Mouse (Mus musculus) gastrocnemius, postnatal 36 days (tissue): Measurements from ENCODE around the gene Cap2. TPM values are rescaled to one million over a fixed set of nuclear protein-coding genes. Genes with fewer than 3 reads are reported as not detected.

Experiments used
- DNase-seq, 2 experiments: peaks; one replicate each; pipeline ENCODE4 v3.0.0; 2022
- intact Hi-C: fragments of 180-260 bp; cut with DNase I; formaldehyde crosslinking; loops from one replicate; pipeline ENCODE4 v1.15.1; 2025
- total RNA-seq, 2 experiments: library from RNA; stranded (reverse); gene quantifications; 2 replicates each; pipeline ENCODE4 v1.2.3; 2021

Cap2 gene
- total RNA-seq, 2 experiments from 2014 or later = 249 to 277 TPM

GRCm38 (mm10) chr13:46548132-46548531 is 46.5 kb downstream of the Cap2 start:
- intact Hi-C loops = no loop called here
- DNase-seq = no peak

- DNase-seq = no peak
- intact Hi-C loops = no loop called here
These were observed 47.0 kb downstream of the Cap2 start for GRCm38 (mm10) chr13:46548600-46549179.

DNA sequence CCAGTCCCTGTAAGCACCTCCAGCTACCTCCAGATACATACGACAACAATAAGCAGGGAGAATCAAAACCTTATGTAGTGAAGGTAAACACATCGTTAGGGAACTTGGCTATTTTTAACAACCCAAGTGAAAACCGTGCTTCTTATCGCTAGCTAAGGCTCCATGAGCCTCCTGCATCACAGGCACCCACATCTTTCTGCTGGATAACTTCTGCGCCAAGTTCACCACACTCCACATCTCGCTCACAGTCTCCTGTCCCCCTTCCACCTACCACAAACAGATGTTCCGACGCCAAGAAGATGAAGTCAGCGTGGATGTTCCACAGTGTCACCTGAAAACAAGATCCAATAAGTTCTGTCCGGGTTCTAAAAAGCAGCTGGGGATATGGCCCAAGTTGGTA is 49.0 kb downstream of the Cap2 start:
- no peak for DNase-seq
- intact Hi-C loops = no loop called here

GRCm38 (mm10) chr13:46554736-46555135 is 53.1 kb downstream of the Cap2 start:
- no peak for DNase-seq
- intact Hi-C loops = no loop called here

GRCm38 (mm10) chr13:46565913-46566312 is 64.3 kb downstream of the Cap2 start:
- DNase-seq = no peak
- intact Hi-C loops = no loop called here

- no peak for DNase-seq
These were observed 67.8 kb downstream of the Cap2 start for GRCm38 (mm10) chr13:46569469-46569868.

DNA sequence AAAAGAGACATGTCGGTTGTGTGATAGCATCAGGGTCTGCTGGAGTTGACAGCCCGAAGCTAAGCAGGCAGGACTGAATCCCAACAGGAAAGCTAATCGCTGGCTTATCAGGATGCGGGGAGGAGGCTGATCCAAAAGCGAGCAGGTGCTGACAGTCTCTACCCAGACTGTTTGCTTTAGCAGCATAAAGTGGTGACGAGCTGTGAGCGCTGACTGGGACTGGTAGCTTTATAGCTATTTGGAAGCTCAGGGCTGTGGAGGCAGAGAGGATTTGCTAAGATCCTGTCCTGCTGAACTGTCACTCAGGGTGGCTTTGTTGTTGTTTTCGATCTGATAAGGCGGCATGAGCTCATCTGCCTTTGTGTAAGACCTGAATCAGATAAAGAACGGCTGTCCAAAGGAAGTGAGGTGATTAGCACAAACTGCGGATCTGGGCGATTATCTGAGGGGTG is 69.5 kb downstream of the Cap2 start:
- intact Hi-C loops = loop anchor here (5.0 kb wide), 1 partner anchor 39 kb away; no protein-coding TSS in a partner anchor
- DNase-seq = no peak

More at GRCm38 (mm10) chr13:46569469-46569868, 67.8 kb downstream of the Cap2 start:
- intact Hi-C loops = no loop called here

DNA sequence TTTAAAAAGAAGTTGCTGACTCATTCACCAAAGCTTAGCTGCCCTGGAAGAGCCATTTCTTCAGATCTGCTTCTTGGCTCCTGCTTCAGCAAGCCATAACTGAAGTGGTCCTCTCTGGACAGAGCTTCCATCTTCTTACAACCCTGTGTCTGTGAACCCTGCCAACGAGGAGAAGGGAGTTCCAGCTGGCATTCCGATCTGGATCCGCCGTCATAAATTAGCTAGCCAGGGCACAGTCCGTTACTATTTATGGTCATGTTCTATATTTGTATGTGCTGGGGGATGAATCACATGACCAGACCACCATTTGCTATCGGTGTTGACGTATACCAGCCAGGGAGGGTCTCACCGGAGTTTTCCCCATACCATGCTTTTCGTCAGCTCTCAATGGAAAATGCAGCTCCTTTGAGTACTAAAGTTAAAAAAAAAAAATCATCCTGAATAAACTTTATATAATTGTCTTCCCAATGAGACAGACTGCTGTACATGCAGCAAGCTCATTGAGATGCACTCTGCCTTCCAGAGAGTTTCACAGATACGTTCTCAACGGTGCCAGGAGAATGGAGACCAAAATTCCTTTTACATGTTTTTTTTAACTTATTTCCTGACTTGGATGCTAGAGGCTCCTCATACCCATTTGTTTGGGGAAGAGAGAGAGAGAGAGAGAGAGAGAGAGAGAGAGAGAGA is 70.5 kb downstream of the Cap2 start:
- intact Hi-C loops = loop anchor here (5.0 kb wide), 1 partner anchor 40 kb away; no protein-coding TSS in a partner anchor
- DNase-seq = peak; percentile 57 to 68

DNA sequence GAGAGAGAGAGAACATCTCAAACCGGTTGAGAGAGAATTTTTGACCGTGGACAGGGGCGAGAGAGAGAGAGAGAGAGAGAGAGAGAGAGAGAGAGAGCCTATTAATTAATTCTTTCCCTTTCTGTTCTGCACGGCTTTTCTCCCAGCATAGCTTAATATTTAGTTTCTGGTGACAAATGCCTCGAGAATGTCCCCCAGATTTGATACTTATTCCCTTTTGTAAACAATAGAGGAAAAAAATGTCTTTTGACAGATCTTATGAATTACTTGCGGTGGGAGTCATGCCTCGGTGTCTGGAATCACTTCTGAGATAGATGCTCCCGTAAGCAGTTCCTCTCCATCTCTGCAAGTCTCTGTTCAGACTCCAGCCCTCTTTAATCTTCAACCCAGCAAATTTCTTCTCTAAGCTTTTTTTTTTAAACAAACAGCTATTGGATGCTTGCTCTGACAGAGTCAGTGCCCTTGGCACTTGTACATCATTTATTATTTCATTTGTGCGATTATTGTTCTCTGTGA is 71.1 kb downstream of the Cap2 start:
- DNase-seq = no peak
- intact Hi-C loops = loop anchor here (5.0 kb wide), 1 partner anchor 40 kb away; no protein-coding TSS in a partner anchor

- DNase-seq = no peak
- intact Hi-C loops = loop anchor here (5.0 kb wide), 1 partner anchor 42 kb away; no protein-coding TSS in a partner anchor
These were observed 72.6 kb downstream of the Cap2 start for GRCm38 (mm10) chr13:46574201-46574600.

DNA sequence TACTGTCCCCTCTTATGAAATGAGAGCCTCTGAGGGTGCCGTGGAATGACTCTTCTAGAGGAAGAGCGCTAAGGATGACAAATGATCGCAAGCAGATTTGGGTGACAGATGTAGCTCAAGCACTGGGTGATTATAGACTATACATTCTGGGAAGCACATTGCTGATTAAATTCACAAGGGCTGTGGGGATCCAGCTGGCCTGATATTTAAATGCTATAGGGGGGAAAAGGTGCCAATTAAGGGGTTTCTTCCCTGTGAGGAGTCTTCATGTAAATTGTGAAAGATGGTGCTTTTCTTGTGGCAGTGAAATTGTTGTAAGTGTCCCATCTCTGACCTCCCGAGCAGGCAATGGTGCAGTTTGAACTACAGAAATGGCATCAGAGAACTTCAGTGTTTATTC is 73.1 kb downstream of the Cap2 start:
- intact Hi-C loops = loop anchor here (5.0 kb wide), 1 partner anchor 42 kb away; no protein-coding TSS in a partner anchor

DNA sequence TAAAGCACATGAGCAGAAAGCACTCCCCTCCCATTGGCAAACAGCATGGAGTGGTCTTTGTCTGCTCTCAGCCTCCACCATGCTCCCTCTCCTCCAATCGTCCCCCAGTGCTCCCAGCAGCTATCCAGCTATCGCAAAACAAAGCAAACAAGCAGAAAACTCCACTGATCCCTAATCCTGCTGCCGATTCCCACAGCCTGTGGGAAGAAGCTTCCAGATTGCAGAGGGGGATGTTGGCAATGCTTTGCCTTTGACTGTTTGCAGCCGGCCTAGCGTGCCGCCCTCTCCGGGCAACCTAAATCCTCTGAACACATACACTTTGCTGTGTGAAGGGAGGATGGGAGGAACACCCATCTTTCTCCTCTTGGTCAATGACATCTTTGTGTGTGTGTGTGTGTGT is 83.2 kb downstream of the Cap2 start:
- DNase-seq = no peak
- intact Hi-C loops = no loop called here

More for the DNA sequence above, 73.1 kb downstream of the Cap2 start:
- DNase-seq = no peak

DNA sequence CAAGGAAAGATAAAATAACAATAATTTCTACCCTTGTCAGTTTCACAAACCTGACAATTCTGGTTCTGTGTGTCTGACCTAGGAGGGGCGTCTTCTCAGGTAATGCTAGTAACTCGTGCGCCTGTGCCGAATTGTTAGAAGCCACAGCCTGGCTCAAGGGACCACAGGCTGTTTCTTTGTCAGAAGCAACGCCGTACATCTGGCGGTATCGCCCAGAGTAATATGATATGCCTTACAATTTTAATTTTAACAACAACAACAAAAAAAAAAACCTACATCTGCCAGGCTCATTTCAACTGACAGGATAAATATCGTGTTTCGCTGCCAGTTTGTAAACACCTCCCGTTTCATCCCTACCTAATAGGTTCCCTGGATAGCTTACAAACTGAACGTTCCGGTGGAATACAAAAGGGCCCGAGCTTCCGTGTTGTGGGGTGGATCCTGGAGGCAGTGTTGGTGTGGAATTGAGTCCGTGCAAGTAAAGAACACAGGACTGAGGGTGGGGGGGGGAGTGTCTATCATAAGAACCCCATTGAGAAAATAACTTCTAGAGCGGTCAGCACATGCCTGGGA is 86.2 kb downstream of the Cap2 start:
- DNase-seq = no peak
- intact Hi-C loops = no loop called here

DNA sequence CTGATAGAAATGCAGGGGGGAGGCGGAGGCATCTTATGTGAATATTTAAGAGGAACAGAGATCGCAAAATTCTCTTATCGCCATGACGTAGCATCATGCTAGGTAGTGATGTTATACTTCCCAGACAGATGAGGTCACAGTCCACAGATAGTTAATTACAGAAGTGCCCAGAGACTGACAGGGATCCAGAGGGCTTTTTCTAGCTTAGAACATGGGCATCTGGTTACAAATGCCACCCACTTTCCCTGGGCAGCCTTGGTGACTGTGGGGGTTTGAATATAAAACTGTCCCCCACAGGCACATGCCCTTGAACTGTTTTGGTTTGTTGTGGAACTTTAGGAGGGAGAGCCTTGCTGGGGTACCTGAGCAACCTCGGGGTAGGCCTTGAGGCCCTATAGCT is 87.0 kb downstream of the Cap2 start:
- intact Hi-C loops = no loop called here
- no peak for DNase-seq

DNA sequence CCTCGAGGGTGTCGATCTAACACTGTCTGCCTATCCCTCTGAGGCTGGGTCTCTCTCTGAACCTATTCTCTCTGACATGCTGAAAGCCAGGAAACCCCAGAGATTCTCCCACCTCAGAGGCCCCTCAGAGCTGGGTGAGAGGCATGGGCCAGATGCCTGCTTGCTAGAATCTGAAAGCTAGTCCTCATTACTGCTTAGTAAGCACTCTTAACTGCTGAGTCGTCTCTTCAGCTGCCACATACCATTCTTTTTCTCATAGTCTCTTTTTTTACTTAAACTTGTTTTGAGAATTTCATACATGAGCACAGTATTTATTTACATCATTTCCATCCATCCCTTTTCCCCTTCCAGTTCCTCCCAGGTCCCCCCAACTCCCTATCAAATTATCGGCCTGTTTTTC is 89.2 kb downstream of the Cap2 start:
- DNase-seq = no peak
- intact Hi-C loops = no loop called here

GRCm38 (mm10) chr13:46600694-46601093 is 99.0 kb downstream of the Cap2 start:
- intact Hi-C loops = no loop called here
- DNase-seq = no peak

- intact Hi-C loops = no loop called here
- DNase-seq = no peak
These were observed 99.7 kb downstream of the Cap2 start for GRCm38 (mm10) chr13:46601386-46601785.

GRCm38 (mm10) chr13:46602674-46603073 is 101.0 kb downstream of the Cap2 start:
- intact Hi-C loops = no loop called here
- DNase-seq = no peak

- intact Hi-C loops = no loop called here
- DNase-seq = no peak
These were observed 109.4 kb downstream of the Cap2 start for GRCm38 (mm10) chr13:46611033-46611432.

DNA sequence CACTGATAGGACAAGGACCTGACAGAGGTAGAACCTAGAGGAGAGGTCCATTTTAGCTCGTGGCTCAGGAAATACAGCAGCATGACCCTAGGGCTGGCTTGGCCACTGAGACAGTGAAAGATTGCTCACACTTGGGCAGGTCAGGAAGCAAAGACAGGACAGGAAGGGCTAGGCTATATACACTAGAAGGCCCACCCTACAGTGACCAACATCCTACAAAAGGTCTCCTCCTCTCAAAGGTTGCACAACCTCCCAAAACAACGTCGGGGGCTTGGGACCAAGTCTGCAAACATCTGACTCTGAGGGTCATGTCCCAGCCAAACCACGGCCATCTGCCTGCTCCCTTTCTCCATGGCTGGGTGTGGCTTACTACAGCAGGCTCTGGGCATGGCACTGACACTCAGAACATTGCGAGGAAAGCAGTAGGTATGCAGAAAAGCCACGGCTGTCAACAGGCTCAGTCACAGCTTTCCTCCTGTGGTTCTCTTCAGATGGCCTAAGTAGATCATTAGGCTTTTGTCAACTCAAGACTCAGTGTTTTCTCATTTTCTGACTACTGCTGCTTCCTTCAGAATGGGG is 112.1 kb downstream of the Cap2 start:
- intact Hi-C loops = no loop called here
- DNase-seq = no peak
